Mouse (Mus musculus): ENCODE measurements around the gene Rpl18a. TPM values are rescaled to one million over a fixed set of nuclear protein-coding genes. Genes with fewer than 3 reads are reported as not detected.

Rpl18a gene
- polyA plus RNA-seq, 1 experiment from 2014 or later, result 3,796 TPM

DNA sequence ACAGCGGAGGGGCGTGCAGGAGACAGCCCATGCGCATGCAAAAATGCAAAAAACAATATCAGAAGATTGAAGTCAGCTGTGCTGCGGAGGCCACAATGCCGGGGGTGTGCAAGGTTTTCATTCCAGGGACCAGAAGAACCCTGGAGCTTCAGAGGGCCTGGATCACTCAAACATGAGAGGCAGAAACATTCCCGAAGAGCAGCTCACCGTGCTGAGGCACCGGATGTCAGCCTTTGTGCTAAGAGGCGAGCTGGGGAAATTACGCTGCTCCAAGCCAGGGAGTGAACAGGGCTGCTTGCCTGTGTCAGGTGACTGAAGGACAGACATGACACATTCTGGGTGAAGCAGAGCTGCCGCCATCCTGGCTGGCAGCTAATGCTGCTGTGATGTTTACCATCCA, 16.7 kb downstream of the Rpl18a start:
- no peak for ATAC-seq (ENCODE audit: insufficient number of reproducible peaks, insufficient read depth, low FRiP score, low read depth)
- peaks cover 10% of the 10 kb centered on the region in 2 experiments for H3K4me1 ChIP-seq (ENCODE audit: control insufficient read depth in 2 of 2, insufficient read depth in 2 of 2, low read length in 2 of 2)
- no peaks in the 10 kb centered on the region for H3K27me3 ChIP-seq (ENCODE audit: control insufficient read depth, insufficient read depth, low read length)
- no peaks in the 10 kb centered on the region for H3K36me3 ChIP-seq (ENCODE audit: control insufficient read depth, insufficient read depth, low read length)
- no peak overlapping the region for H3K27ac ChIP-seq (replicated peaks in 1 of 2; ENCODE audit: control insufficient read depth in 1 of 2, insufficient read depth in 1 of 2, low read depth in 2 of 2, low read length in 2 of 2)
- H3K4me2 ChIP-seq (ENCODE audit: low read length), result no peak overlapping the region
- H3K9ac ChIP-seq (ENCODE audit: low read length), result peak overlapping the region; percentile 25; the same call in 1 of the 2 replicates
- H3K9me3 ChIP-seq (ENCODE audit: control insufficient read depth, low read length), result no peaks in the 10 kb centered on the region
- H3K4me3 ChIP-seq (ENCODE audit: control insufficient read depth in 1 of 2, insufficient read depth in 1 of 2, low read depth in 1 of 2, low read length in 2 of 2), result no peak overlapping the region
- WGBS, result 15% methylated on average over 11 of the region's 11 CpGs

DNA sequence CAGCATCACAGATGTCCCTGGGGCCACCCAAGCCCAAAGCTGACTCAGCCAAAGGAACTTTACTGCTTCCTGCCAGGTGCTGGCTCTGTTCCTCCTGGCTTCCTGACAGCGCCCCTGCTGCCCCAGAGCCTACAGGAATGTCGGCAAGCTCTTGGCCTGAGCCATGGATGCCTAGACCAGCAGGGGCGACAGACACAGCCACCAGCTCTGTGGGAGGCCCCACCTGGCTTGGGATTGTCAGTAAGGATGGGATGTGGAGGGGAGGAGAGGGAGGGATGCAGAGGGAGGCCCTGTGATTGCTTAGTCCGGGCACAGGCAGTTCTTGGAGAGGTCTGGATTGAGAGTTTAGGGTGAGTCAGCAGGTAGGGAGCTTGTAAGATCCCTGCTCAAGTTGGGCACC, 17.1 kb downstream of the Rpl18a start:
- no peaks in the 10 kb centered on the region for H3K9me3 ChIP-seq (ENCODE audit: control insufficient read depth, low read length)
- peaks cover 10% of the 10 kb centered on the region in 2 experiments for H3K4me1 ChIP-seq (ENCODE audit: control insufficient read depth in 2 of 2, insufficient read depth in 2 of 2, low read length in 2 of 2)
- H3K36me3 ChIP-seq (ENCODE audit: control insufficient read depth, insufficient read depth, low read length), result no peaks in the 10 kb centered on the region
- no peak for ATAC-seq (ENCODE audit: insufficient number of reproducible peaks, insufficient read depth, low FRiP score, low read depth)
- H3K4me3 ChIP-seq (ENCODE audit: control insufficient read depth in 1 of 2, insufficient read depth in 1 of 2, low read depth in 1 of 2, low read length in 2 of 2), result no peak overlapping the region
- no peak overlapping the region for H3K27ac ChIP-seq (replicated peaks in 1 of 2; ENCODE audit: control insufficient read depth in 1 of 2, insufficient read depth in 1 of 2, low read depth in 2 of 2, low read length in 2 of 2)
- H3K9ac ChIP-seq (ENCODE audit: low read length), result peak overlapping the region; percentile 25; the same call in 1 of the 2 replicates
- H3K4me2 ChIP-seq (ENCODE audit: low read length), result no peak overlapping the region
- no peaks in the 10 kb centered on the region for H3K27me3 ChIP-seq (ENCODE audit: control insufficient read depth, insufficient read depth, low read length)
- 3% methylated on average over 4 of the region's 4 CpGs for WGBS

DNA sequence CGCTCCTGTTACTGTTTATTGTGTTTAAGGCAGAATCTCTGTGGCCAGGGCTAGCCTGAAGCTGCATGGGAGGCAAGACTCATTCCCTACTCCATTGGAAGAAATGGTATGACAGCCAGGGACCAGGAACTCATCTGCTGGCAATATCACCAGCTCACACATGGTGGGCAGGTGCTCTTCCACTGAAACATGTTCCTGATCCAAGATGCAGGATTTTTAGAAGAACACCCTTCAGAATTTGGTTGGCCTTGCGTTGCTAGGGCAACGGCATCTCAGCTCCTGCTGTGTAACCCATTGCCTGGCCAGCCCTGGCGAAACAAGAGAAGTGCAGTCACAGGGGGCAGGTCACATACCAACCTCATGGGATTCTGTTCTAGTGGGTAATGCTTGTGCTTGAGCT, 17.7 kb downstream of the Rpl18a start:
- H3K4me1 ChIP-seq (ENCODE audit: control insufficient read depth in 2 of 2, insufficient read depth in 2 of 2, low read length in 2 of 2), result peaks cover 10% of the 10 kb centered on the region in 2 experiments
- 60% methylated on average over 4 of the region's 4 CpGs for WGBS
- no peaks in the 10 kb centered on the region for H3K27me3 ChIP-seq (ENCODE audit: control insufficient read depth, insufficient read depth, low read length)
- no peaks in the 10 kb centered on the region for H3K9me3 ChIP-seq (ENCODE audit: control insufficient read depth, low read length)
- no peak overlapping the region for H3K4me3 ChIP-seq (ENCODE audit: control insufficient read depth in 1 of 2, insufficient read depth in 1 of 2, low read depth in 1 of 2, low read length in 2 of 2)
- no peak for ATAC-seq (ENCODE audit: insufficient number of reproducible peaks, insufficient read depth, low FRiP score, low read depth)
- H3K9ac ChIP-seq (ENCODE audit: low read length), result no peak overlapping the region
- no peak overlapping the region for H3K27ac ChIP-seq (replicated peaks in 1 of 2; ENCODE audit: control insufficient read depth in 1 of 2, insufficient read depth in 1 of 2, low read depth in 2 of 2, low read length in 2 of 2)
- H3K36me3 ChIP-seq (ENCODE audit: control insufficient read depth, insufficient read depth, low read length), result no peaks in the 10 kb centered on the region
- H3K4me2 ChIP-seq (ENCODE audit: low read length), result no peak overlapping the region

DNA sequence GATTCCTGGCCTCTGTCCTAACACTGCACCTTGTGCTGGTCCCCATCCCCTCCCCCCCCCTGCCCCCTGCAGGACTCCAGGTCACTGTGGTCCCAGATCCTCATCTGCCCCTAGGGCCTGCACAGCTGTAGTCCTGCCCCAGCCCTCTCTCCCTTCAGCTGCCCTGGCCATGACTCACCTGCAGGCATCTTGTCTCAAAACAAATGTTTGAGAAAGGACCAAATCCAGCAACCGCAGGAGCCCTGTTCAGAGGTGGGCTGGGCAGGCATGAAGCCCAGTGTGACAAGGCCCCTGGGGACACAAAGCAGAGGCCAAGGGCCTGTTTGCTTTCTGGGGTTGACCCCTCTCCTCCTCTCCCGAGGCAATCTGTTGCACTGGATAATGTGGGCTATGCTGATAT, 19.0 kb downstream of the Rpl18a start:
- H3K9ac ChIP-seq (ENCODE audit: low read length), result no peak overlapping the region
- no peak overlapping the region for H3K27ac ChIP-seq (replicated peaks in 1 of 2; ENCODE audit: control insufficient read depth in 1 of 2, insufficient read depth in 1 of 2, low read depth in 2 of 2, low read length in 2 of 2)
- H3K4me1 ChIP-seq (ENCODE audit: control insufficient read depth in 2 of 2, insufficient read depth in 2 of 2, low read length in 2 of 2), result peaks cover 10 to 13% of the 10 kb centered on the region in 2 experiments
- H3K4me2 ChIP-seq (ENCODE audit: low read length), result no peak overlapping the region
- ATAC-seq (ENCODE audit: insufficient number of reproducible peaks, insufficient read depth, low FRiP score, low read depth), result no peak
- no peak overlapping the region for H3K4me3 ChIP-seq (ENCODE audit: control insufficient read depth in 1 of 2, insufficient read depth in 1 of 2, low read depth in 1 of 2, low read length in 2 of 2)
- 33% methylated on average over 2 of the region's 2 CpGs for WGBS
- no peaks in the 10 kb centered on the region for H3K36me3 ChIP-seq (ENCODE audit: control insufficient read depth, insufficient read depth, low read length)
- no peaks in the 10 kb centered on the region for H3K9me3 ChIP-seq (ENCODE audit: control insufficient read depth, low read length)
- H3K27me3 ChIP-seq (ENCODE audit: control insufficient read depth, insufficient read depth, low read length), result no peaks in the 10 kb centered on the region

DNA sequence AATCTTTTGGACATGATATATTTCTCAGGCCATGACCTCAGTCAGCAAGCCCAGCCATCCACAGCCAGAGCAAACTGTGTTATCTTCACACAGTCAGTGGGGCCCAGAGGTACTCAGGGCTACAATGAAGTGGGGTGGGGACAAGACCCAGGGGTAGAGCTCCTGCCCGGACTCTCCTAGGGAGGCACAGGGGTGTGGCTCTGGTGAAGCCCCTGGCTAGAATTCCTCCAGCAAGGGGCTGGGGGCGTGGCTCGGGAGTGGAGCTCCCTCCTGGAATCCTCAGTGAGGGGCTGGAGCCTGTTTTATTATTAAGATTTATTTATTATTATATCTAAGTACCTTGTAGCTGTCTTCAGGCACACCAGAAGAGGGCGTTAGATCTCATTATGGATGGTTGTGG, 20.8 kb downstream of the Rpl18a start:
- ATAC-seq (ENCODE audit: insufficient number of reproducible peaks, insufficient read depth, low FRiP score, low read depth), result no peak
- H3K9ac ChIP-seq (ENCODE audit: low read length), result no peak overlapping the region
- no peak overlapping the region for H3K4me3 ChIP-seq (ENCODE audit: control insufficient read depth in 1 of 2, insufficient read depth in 1 of 2, low read depth in 1 of 2, low read length in 2 of 2)
- H3K4me2 ChIP-seq (ENCODE audit: low read length), result no peak overlapping the region
- H3K9me3 ChIP-seq (ENCODE audit: control insufficient read depth, low read length), result no peaks in the 10 kb centered on the region
- 57% methylated on average over 4 of the region's 4 CpGs for WGBS
- H3K36me3 ChIP-seq (ENCODE audit: control insufficient read depth, insufficient read depth, low read length), result no peaks in the 10 kb centered on the region
- peaks cover 13 to 15% of the 10 kb centered on the region in 2 experiments for H3K4me1 ChIP-seq (ENCODE audit: control insufficient read depth in 2 of 2, insufficient read depth in 2 of 2, low read length in 2 of 2)
- no peak overlapping the region for H3K27ac ChIP-seq (replicated peaks in 1 of 2; ENCODE audit: control insufficient read depth in 1 of 2, insufficient read depth in 1 of 2, low read depth in 2 of 2, low read length in 2 of 2)
- no peaks in the 10 kb centered on the region for H3K27me3 ChIP-seq (ENCODE audit: control insufficient read depth, insufficient read depth, low read length)

DNA sequence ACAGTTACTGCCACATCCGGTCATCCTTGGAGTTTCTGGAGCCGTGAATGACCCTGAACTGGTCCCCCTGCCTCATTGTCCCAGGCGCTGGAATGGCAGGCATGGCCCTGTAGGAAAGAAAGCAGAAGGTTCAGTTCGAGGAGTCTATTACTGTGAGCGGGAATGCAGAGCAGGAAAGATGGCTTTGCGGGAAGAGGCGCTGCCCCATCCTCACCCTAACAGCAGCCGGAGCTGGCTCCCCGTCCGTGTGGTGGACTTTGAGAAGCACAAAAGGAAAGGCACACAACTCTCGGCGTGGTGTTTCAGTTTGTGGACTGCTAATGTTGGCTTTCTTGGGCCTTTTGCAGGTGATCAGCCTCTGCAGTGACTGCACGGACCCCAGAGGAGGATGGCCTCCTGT, 22.8 kb downstream of the Rpl18a start:
- Histone ChIP-seq H3K4me3 (ENCODE audit: control insufficient read depth in 1 of 2, insufficient read depth in 1 of 2, low read depth in 1 of 2, low read length in 2 of 2) (no peak overlapping the region), H3K27ac (replicated peaks in 1 of 2; ENCODE audit: control insufficient read depth in 1 of 2, insufficient read depth in 1 of 2, low read depth in 2 of 2, low read length in 2 of 2) (no peak overlapping the region), H3K36me3 (ENCODE audit: control insufficient read depth, insufficient read depth, low read length) (no peaks in the 10 kb centered on the region), H3K9ac (ENCODE audit: low read length) (no peak overlapping the region), H3K4me1 (ENCODE audit: control insufficient read depth in 2 of 2, insufficient read depth in 2 of 2, low read length in 2 of 2) (peaks cover 7 to 10% of the 10 kb centered on the region in 2 experiments), H3K4me2 (ENCODE audit: low read length) (no peak overlapping the region), H3K27me3 (ENCODE audit: control insufficient read depth, insufficient read depth, low read length) (no peaks in the 10 kb centered on the region), H3K9me3 (ENCODE audit: control insufficient read depth, low read length) (no peaks in the 10 kb centered on the region)
- WGBS, result 89% methylated on average over 13 of the region's 13 CpGs
- no peak for ATAC-seq (ENCODE audit: insufficient number of reproducible peaks, insufficient read depth, low FRiP score, low read depth)

DNA sequence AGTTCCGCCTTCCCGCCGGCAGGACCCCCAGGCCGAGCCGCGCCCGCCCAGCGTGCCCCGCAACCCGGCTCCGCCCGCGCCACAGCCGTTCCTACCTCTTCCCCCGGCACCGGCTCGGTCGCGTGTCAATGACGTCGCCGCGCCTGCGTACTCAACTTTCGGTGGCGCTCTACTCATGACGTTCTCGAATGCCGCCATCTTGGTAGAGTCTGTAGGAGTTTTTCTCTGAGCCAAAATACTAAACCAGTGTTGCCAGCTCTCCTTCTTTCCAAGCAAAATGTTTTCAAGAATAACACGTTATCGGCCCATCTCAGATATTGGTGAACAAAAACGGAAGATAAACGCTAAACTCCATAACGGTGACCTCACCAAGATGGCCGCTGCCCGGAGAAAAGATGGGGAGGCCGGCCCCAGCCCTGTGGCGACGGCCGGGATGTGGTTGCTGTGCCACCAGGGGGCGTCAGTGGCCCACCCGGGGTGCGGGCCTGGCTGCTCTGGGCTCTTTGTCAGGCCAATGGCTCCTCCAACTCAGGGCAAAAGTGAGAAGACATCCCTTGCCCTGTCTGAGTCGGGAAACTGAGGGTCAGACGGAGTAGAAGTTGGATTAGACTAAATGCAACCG, 23.7 kb downstream of the Rpl18a start, which contains the start of gene Ccdc124:
Gene Ccdc124 (minus strand): TSS at position 572 of the 622 bp plus-strand sequence.
- H3K4me3 ChIP-seq (ENCODE audit: control insufficient read depth in 1 of 2, insufficient read depth in 1 of 2, low read depth in 1 of 2, low read length in 2 of 2), result peak within 1 kb of the TSS; percentile 80 to 86
- peak; percentile 83 for ATAC-seq (ENCODE audit: insufficient number of reproducible peaks, insufficient read depth, low FRiP score, low read depth)
- WGBS, result 1% methylated on average over 46 of the region's 46 CpGs

More for the DNA sequence above, 23.7 kb downstream of the Rpl18a start, which contains the start of gene Ccdc124:
- Histone ChIP-seq H3K27ac (replicated peaks in 1 of 2; ENCODE audit: control insufficient read depth in 1 of 2, insufficient read depth in 1 of 2, low read depth in 2 of 2, low read length in 2 of 2) (peak within 1 kb of the TSS; percentile 62 to 92), H3K36me3 (ENCODE audit: control insufficient read depth, insufficient read depth, low read length) (peaks cover 1% of the 10 kb centered on the region), H3K4me2 (ENCODE audit: low read length) (peak within 1 kb of the TSS; percentile 89), H3K27me3 (ENCODE audit: control insufficient read depth, insufficient read depth, low read length) (no peaks in the 10 kb centered on the region), H3K9ac (ENCODE audit: low read length) (peak within 1 kb of the TSS; percentile 87), H3K4me1 (ENCODE audit: control insufficient read depth in 2 of 2, insufficient read depth in 2 of 2, low read length in 2 of 2) (peaks cover 7 to 13% of the 10 kb centered on the region in 2 experiments), H3K9me3 (ENCODE audit: control insufficient read depth, low read length) (no peaks in the 10 kb centered on the region)

All from heart, embryonic 14.5 days (tissue).